Mouse (Mus musculus): ENCODE measurements at regions not wholly inside any gene's neighbourhood (a gene's known extent, or its start where the extent isn't known, plus 50 kb on each side); places are given as distances from the start of the nearest gene placed in this dataset.

GRCm38 (mm10) chr7:71043789-71044188 is 307.5 kb downstream of the Gm10295 start:
- no peak for DNase-seq (ENCODE audit: low spot score in 2 of 2)

- DNase-seq (ENCODE audit: low spot score in 2 of 2): no peak
Observed at GRCm38 (mm10) chr7:71043128-71043527, 308.2 kb downstream of the Gm10295 start.

DNA sequence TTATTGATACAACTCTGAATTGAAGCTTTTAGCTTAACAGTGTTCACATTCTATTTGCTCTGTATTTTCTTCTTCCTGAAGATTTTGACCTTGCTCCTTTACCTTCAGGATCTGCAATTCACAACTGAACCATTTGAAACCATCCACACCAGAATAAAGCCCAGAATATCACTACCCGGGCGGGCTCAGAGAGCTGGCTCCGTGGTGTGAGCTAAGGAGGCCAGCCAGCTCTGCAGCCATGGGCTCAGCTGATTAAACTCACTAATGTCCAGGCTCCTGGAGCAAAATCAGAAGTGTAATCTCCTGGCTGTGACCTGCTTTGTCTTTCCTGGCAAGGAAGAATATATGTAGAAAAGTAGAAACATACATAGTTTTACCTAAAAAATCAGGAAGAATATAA is 309.9 kb downstream of the Gm10295 start:
- DNase-seq (ENCODE audit: low spot score in 2 of 2): no peak

- DNase-seq (ENCODE audit: low spot score in 2 of 2): peak; percentile 5 to 9
Observed at GRCm38 (mm10) chr7:71040846-71041245, 310.4 kb downstream of the Gm10295 start.

GRCm38 (mm10) chr7:71038537-71038936 is 312.7 kb downstream of the Gm10295 start:
- no peak for DNase-seq (ENCODE audit: low spot score in 2 of 2)

DNA sequence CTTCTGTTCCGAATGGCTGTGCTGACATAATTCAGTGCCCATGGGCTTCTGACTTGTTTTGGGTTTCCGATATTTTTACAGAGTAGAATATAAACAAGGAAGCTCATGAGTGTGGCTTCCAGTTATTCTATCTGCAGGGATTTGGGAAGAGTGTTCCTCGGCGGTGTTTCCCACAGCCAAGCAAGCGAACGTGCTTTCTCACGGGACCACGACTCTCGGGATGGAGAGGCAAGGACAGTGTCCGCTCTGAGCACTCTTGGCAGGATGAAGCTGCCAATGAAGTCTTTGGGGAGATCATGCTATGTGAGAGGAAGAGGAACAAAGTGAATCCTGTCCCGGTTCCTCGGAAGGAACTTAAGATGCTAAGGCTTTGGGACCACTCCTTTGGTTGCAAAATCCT is 318.2 kb downstream of the Gm10295 start:
- peak; percentile 30 to 64 for DNase-seq (ENCODE audit: low spot score in 2 of 2)

- no peak for DNase-seq (ENCODE audit: low spot score in 2 of 2)
Observed at GRCm38 (mm10) chr7:71023946-71024610, 327.2 kb downstream of the Gm10295 start.

- no peak for DNase-seq (ENCODE audit: low spot score in 2 of 2)
Observed at GRCm38 (mm10) chr7:71023253-71023945, 327.9 kb downstream of the Gm10295 start.
